Mouse (Mus musculus) stomach, postnatal 0 days (tissue): Measurements from ENCODE around the gene Csrp1.

ENCODE experiments used
- CTCF ChIP-seq: IDR thresholded peaks from 2 replicates; pipeline ENCODE4 v1.5.1; 2016; ENCODE audit warnings: antibody characterized with exemption, low read depth, mild to moderate bottlenecking, moderate library complexity
- EP300 ChIP-seq: optimal IDR thresholded peaks from 2 replicates; pipeline ENCODE3; 2016; ENCODE audit warnings: antibody characterized with exemption

GRCm38 (mm10) chr1:135759685-135760084 is 39.8 kb downstream of the Csrp1 start:
- no peak for TF ChIP-seq CTCF
- no peak for TF ChIP-seq EP300
